Mouse (Mus musculus): Measurements from ENCODE around the gene Dlat. TPM values are rescaled to one million over a fixed set of nuclear protein-coding genes. Genes with fewer than 3 reads are reported as not detected.
A peak's percentile ranks its signal among the peaks of the same experiment; 100 is the strongest.

Gene Dlat
- total and polyA plus RNA-seq, 3 experiments: 45.2 to 67.5 (median 53.4) TPM

DNA sequence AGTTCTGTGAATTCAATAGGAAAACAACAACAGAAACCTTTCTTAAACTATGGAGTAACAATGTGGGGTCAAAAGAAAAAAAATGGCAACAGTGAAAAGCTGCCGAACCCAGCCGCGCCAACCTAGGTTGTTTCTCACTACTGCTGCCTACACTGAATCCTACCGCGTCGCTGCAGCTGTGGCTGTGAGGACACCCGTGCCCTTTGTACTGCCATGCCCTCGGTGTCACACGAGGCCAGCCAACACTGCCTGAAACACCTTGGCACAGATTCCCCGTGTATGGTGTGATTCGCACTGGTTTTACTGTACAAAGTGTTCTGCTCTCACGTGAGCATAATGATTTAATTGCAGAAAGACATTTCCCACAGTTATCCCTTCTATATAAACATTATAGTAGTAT, 851 bp upstream of the Dlat start:
- Histone ChIP-seq H3K4me2 (ENCODE audit: insufficient read depth, low read depth, poor library complexity, severe bottlenecking) (peak overlapping the region; percentile 74), H3K27ac (ENCODE audit: insufficient read depth, low read depth) (no peak overlapping the region), H3K4me1 (ENCODE audit: control insufficient read depth in 1 of 2, insufficient read depth in 2 of 2) (peaks cover 2 to 16% of the 10 kb centered on the region in 2 experiments), H3K9ac (ENCODE audit: insufficient read depth, low read depth) (peak overlapping the region; percentile 88), H3K27me3 (replicated peaks) (no peaks in the 10 kb centered on the region), H3K9me3 (replicated peaks; ENCODE audit: low read length) (no peaks in the 10 kb centered on the region), H3K79me2 (replicated peaks; ENCODE audit: control insufficient read depth, extremely low read depth, insufficient read depth, poor library complexity, severe bottlenecking) (peaks cover 7% of the 10 kb centered on the region; the same call in 1 of the 2 replicates), H3K4me3 (replicated peaks in 1 of 3; ENCODE audit: low read depth in 2 of 3, low read length in 2 of 3, poor library complexity in 1 of 3) (peak overlapping the region; percentile 50 to 95 (median 84)), H3K36me3 (replicated peaks in 1 of 2; ENCODE audit: control insufficient read depth in 1 of 2, insufficient read depth in 1 of 2, low read length in 1 of 2) (peaks cover 3 to 21% of the 10 kb centered on the region in 2 experiments)
- in situ Hi-C loops (cut with MboI; ENCODE audit: low pct_ligation_motif_present, low pct_unique_long_range_greater_than_20kb, low sequenced_read_pairs): no loop called here
- dilution Hi-C loops (cut with MboI; ENCODE audit: extremely low pct_ligation_motif_present, extremely low pct_unique_long_range_greater_than_20kb, low sequenced_read_pairs): no loop called here
- peak; percentile 13 for DNase-seq (ENCODE audit: extremely low read depth)
- 0 out of 2 replicates have a peak, but pooled peaks have one; percentile 45 for TF ChIP-seq ZNF384 (IDR thresholded peaks at IDR 0.05; ENCODE audit: low read depth, low read length)
- no peak for TF ChIP-seq JUN (IDR thresholded peaks at IDR 0.05; ENCODE audit: insufficient read depth, low read depth, low read length)
- peak; percentile 65 for TF ChIP-seq BHLHE40 (IDR thresholded peaks at IDR 0.05; ENCODE audit: low read depth, low read length)

DNA sequence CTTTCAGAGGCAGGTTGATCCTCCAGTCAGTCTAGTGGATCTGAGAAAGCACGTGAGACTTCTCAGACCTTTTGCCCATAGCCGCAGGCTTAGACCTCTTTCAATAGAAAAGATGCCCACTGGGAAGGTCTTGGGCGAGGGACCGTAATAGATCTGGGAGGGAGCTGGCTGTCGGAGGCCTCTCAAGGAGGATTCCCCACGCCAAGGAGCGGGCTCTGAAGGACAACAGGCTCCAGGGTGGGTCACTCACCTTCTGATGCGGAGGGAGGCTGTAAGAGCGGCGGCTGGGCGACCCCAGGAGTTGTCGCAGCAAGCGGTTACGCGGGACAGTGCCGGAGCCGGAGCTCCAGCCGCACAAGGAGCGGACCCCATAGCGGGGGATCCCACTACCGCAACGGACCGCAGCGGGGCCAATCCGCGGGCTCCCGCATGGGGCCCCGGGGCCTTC, 615 bp downstream of the Dlat start:
- H3K4me1 ChIP-seq (ENCODE audit: control insufficient read depth in 1 of 2, insufficient read depth in 2 of 2): peaks cover 2 to 16% of the 10 kb centered on the region in 2 experiments
- H3K9ac ChIP-seq (ENCODE audit: insufficient read depth, low read depth): peak overlapping the region; percentile 88
- in situ Hi-C loops (cut with MboI; ENCODE audit: low pct_ligation_motif_present, low pct_unique_long_range_greater_than_20kb, low sequenced_read_pairs): loop anchor here (5.0 kb wide), 1 partner anchor 37 kb away; no protein-coding TSS in a partner anchor
- no peaks in the 10 kb centered on the region for H3K27me3 ChIP-seq (replicated peaks)
- TF ChIP-seq NELFE (IDR thresholded peaks at IDR 0.05; ENCODE audit: low read depth, low read length) (no peak), MAZ (IDR thresholded peaks at IDR 0.05; ENCODE audit: low read depth, low read length) (no peak), MXI1 (IDR thresholded peaks at IDR 0.05; ENCODE audit: low read depth, low read length) (no peak), MYC (IDR thresholded peaks at IDR 0.05; ENCODE audit: low read depth, low read length) (no peak), ZMIZ1 (IDR thresholded peaks at IDR 0.05; ENCODE audit: low read depth, low read length) (no peak)
- peak overlapping the region; percentile 97 for H3K4me2 ChIP-seq (ENCODE audit: insufficient read depth, low read depth, poor library complexity, severe bottlenecking)
- peaks cover 7% of the 10 kb centered on the region; the same call in 1 of the 2 replicates for H3K79me2 ChIP-seq (replicated peaks; ENCODE audit: control insufficient read depth, extremely low read depth, insufficient read depth, poor library complexity, severe bottlenecking)
- H3K36me3 ChIP-seq (replicated peaks in 1 of 2; ENCODE audit: control insufficient read depth in 1 of 2, insufficient read depth in 1 of 2, low read length in 1 of 2): peaks cover 8 to 30% of the 10 kb centered on the region in 2 experiments
- no peaks in the 10 kb centered on the region for H3K9me3 ChIP-seq (replicated peaks; ENCODE audit: low read length)
- H3K27ac ChIP-seq (ENCODE audit: insufficient read depth, low read depth): no peak overlapping the region
- peak overlapping the region; percentile 80 to 95 (median 84) for H3K4me3 ChIP-seq (replicated peaks in 1 of 3; ENCODE audit: low read depth in 2 of 3, low read length in 2 of 3, poor library complexity in 1 of 3)
- dilution Hi-C loops (cut with MboI; ENCODE audit: extremely low pct_ligation_motif_present, extremely low pct_unique_long_range_greater_than_20kb, low sequenced_read_pairs): no loop called here
- peak; percentile 15 for DNase-seq (ENCODE audit: extremely low read depth)

DNA sequence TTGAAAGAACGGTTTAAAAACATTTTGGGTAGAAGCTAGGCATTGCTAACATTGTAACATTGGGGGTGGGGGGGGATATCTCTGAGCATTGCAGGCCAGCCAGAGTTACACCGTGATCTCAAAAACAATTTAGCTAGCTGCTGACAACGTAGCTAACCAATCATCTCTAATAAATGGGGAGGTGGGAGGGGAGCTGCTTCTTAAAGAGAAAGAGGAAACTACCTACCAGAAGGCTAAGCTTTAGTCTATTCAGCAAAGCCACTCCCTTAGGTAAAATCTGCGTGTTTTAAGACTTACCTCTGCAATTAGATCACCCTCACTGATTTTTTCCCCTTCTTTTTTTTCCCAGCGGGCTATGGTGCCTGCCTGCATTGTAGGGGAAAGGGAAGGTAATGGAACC, 1.2 kb downstream of the Dlat start:
- peak overlapping the region; percentile 80 to 95 (median 84) for H3K4me3 ChIP-seq (replicated peaks in 1 of 3; ENCODE audit: low read depth in 2 of 3, low read length in 2 of 3, poor library complexity in 1 of 3)
- in situ Hi-C loops (cut with MboI; ENCODE audit: low pct_ligation_motif_present, low pct_unique_long_range_greater_than_20kb, low sequenced_read_pairs): loop anchor here (5.0 kb wide), 1 partner anchor 36 kb away; no protein-coding TSS in a partner anchor
- H3K4me1 ChIP-seq (ENCODE audit: control insufficient read depth in 1 of 2, insufficient read depth in 2 of 2): peaks cover 2 to 16% of the 10 kb centered on the region in 2 experiments
- H3K36me3 ChIP-seq (replicated peaks in 1 of 2; ENCODE audit: control insufficient read depth in 1 of 2, insufficient read depth in 1 of 2, low read length in 1 of 2): peaks cover 13 to 36% of the 10 kb centered on the region in 2 experiments
- H3K9ac ChIP-seq (ENCODE audit: insufficient read depth, low read depth): peak overlapping the region; percentile 88
- H3K9me3 ChIP-seq (replicated peaks; ENCODE audit: low read length): no peaks in the 10 kb centered on the region
- TF ChIP-seq MEF2A (IDR thresholded peaks at IDR 0.05; ENCODE audit: borderline replicate concordance, low read depth, low read length) (no peak), CHD2 (IDR thresholded peaks at IDR 0.05; ENCODE audit: low read length) (no peak), ZKSCAN1 (IDR thresholded peaks at IDR 0.05; ENCODE audit: borderline replicate concordance, low read depth, low read length) (no peak), MAX (IDR thresholded peaks at IDR 0.05; ENCODE audit: low read length) (no peak), POLR2A (IDR thresholded peaks at IDR 0.05; ENCODE audit: low read depth, low read length) (no peak), KAT2A (IDR thresholded peaks at IDR 0.05; ENCODE audit: insufficient replicate concordance, low read length) (no peak), BHLHE40 (IDR thresholded peaks at IDR 0.05; ENCODE audit: low read depth, low read length) (no peak), MYC (IDR thresholded peaks at IDR 0.05; ENCODE audit: low read depth, low read length) (no peak), HCFC1 (IDR thresholded peaks at IDR 0.05; ENCODE audit: low read depth, low read length) (no peak), TCF12 (IDR thresholded peaks at IDR 0.05; ENCODE audit: low read depth, low read length) (no peak), USF2 (conservative IDR thresholded peaks at IDR 0.05; ENCODE audit: low read depth, low read length) (no peak), MXI1 (IDR thresholded peaks at IDR 0.05; ENCODE audit: low read depth, low read length) (no peak), CHD1 (IDR thresholded peaks at IDR 0.05; ENCODE audit: low read depth, low read length) (no peak), JUND (conservative IDR thresholded peaks at IDR 0.05; ENCODE audit: low read depth, low read length) (no peak), POLR2AphosphoS2 (IDR thresholded peaks at IDR 0.05; ENCODE audit: low read depth, low read length) (no peak), E2F4 (IDR thresholded peaks at IDR 0.05; ENCODE audit: insufficient replicate concordance, low read depth, low read length) (no peak)
- H3K27ac ChIP-seq (ENCODE audit: insufficient read depth, low read depth): no peak overlapping the region
- dilution Hi-C loops (cut with MboI; ENCODE audit: extremely low pct_ligation_motif_present, extremely low pct_unique_long_range_greater_than_20kb, low sequenced_read_pairs): no loop called here
- peaks cover 7% of the 10 kb centered on the region; the same call in 1 of the 2 replicates for H3K79me2 ChIP-seq (replicated peaks; ENCODE audit: control insufficient read depth, extremely low read depth, insufficient read depth, poor library complexity, severe bottlenecking)
- H3K4me2 ChIP-seq (ENCODE audit: insufficient read depth, low read depth, poor library complexity, severe bottlenecking): peak overlapping the region; percentile 97
- no peaks in the 10 kb centered on the region for H3K27me3 ChIP-seq (replicated peaks)
- DNase-seq (ENCODE audit: extremely low read depth): peak; percentile 53

Measured in CH12.LX (cell line).